ENCODE assay signal across 13 mouse cellular contexts in genomic region chr6:144834323-144835183, GRCm38 (mm10). TPM values are rescaled to one million over a fixed set of nuclear protein-coding genes. Genes with fewer than 3 reads are reported as not detected.
A peak's percentile ranks its signal among the peaks of the same experiment; 100 is the strongest.
DNase-seq lines count a peak whose midpoint lies in the region; ATAC-seq and TF ChIP-seq lines count a peak whose summit lies in the region.
"Had no signal": no experiment of that assay in that cellular context is flagged by ENCODE, and none has a peak within 500 bp of the region (broad histone marks: within the 10 kb centered on the region; RNA-seq: fewer than 3 reads in every experiment).

No protein-coding gene starts in this region.

- H3K27ac ChIP-seq in kidney, embryonic 14.5 days (ENCODE audit: low read depth, low read length), result no peak overlapping the region
- no peak overlapping the region for H3K27ac ChIP-seq in hindbrain, embryonic 11.5 days (ENCODE audit: low read depth, low read length)
- H3K27ac ChIP-seq in neural tube, embryonic 11.5 days (ENCODE audit: low read depth, low read length), result no peak overlapping the region
- H3K27ac ChIP-seq in heart, adult 2 months, result no peak overlapping the region
- H3K27ac ChIP-seq: heart, embryonic 13.5 days had no signal

- intact Hi-C loops in heart, adult 2 months (cut with DNase I), result no loop called here

- no peak for DNase-seq in kidney, adult 9 months
- peak; percentile 75 for DNase-seq in embryo, embryonic 10.5 days (ENCODE audit: low spot score)
- DNase-seq in hindbrain, embryonic 11.5 days (ENCODE audit: low spot score), result peak; percentile 61
- peak; percentile 70 for DNase-seq in neural tube, embryonic 11.5 days (ENCODE audit: low spot score)
- no peak for DNase-seq in cerebellum, postnatal 25 days
- DNase-seq in heart, adult 2 months, result no peak
- DNase-seq in yolk sac, embryonic 10.5 days (ENCODE audit: low spot score), result no peak
- DNase-seq: cerebellum, adult 9-10 months; forebrain, postnatal 0 days; lung, postnatal 36 days; thymus, postnatal 4 days had no signal

- H3K4me1 ChIP-seq in kidney, embryonic 14.5 days (ENCODE audit: control insufficient read depth, insufficient read depth, low read length), result no peaks in the 10 kb centered on the region
- no peaks in the 10 kb centered on the region for H3K4me1 ChIP-seq in hindbrain, embryonic 11.5 days (replicated peaks; ENCODE audit: control insufficient read depth, insufficient read depth, low read length)
- H3K4me1 ChIP-seq in neural tube, embryonic 11.5 days (ENCODE audit: control insufficient read depth, insufficient read depth, low read length), result no peaks in the 10 kb centered on the region
- no peaks in the 10 kb centered on the region for H3K4me1 ChIP-seq in heart, adult 2 months (ENCODE audit: control insufficient read depth, insufficient read depth, low read length)
- H3K4me1 ChIP-seq: heart, embryonic 13.5 days had no signal

- H3K79me2 ChIP-seq in heart, adult 2 months (replicated peaks; ENCODE audit: control insufficient read depth, insufficient read depth, low read length), result no peaks in the 10 kb centered on the region

- TF ChIP-seq POLR2A in heart, adult 2 months (IDR thresholded peaks at IDR 0.05; ENCODE audit: insufficient read depth, low read depth, low read length), result no peak

- H3K27me3 ChIP-seq in kidney, embryonic 14.5 days (ENCODE audit: control insufficient read depth, insufficient read depth, low read length), result no peaks in the 10 kb centered on the region
- no peaks in the 10 kb centered on the region for H3K27me3 ChIP-seq in hindbrain, embryonic 11.5 days (ENCODE audit: control insufficient read depth, insufficient read depth, low read length)
- no peaks in the 10 kb centered on the region for H3K27me3 ChIP-seq in neural tube, embryonic 11.5 days (ENCODE audit: control insufficient read depth, insufficient read depth, low read length)
- no peaks in the 10 kb centered on the region for H3K27me3 ChIP-seq in heart, adult 2 months (ENCODE audit: control insufficient read depth, insufficient read depth, low read length)
- H3K27me3 ChIP-seq: heart, embryonic 13.5 days had no signal

- whole genome bisulfite sequencing in kidney, embryonic 14.5 days, result 30% methylated on average over 19 of the region's 19 CpGs
- WGBS in hindbrain, embryonic 11.5 days, result 31% methylated on average over 19 of the region's 19 CpGs
- 24% methylated on average over 19 of the region's 19 CpGs for WGBS in neural tube, embryonic 11.5 days
- whole genome bisulfite sequencing in heart, adult 2 months, result 63% methylated on average over 19 of the region's 19 CpGs

- no peak overlapping the region for H3K4me3 ChIP-seq in kidney, embryonic 14.5 days (ENCODE audit: low read length)
- H3K4me3 ChIP-seq in hindbrain, embryonic 11.5 days (ENCODE audit: low read depth, low read length), result no peak overlapping the region
- no peak overlapping the region for H3K4me3 ChIP-seq in neural tube, embryonic 11.5 days (ENCODE audit: low read depth, low read length)
- H3K4me3 ChIP-seq in heart, adult 2 months, result no peak overlapping the region
- H3K4me3 ChIP-seq: heart, embryonic 13.5 days had no signal

- no peak for TF ChIP-seq CTCF in heart, adult 2 months (IDR thresholded peaks at IDR 0.05)

- no peaks in the 10 kb centered on the region for H3K9me3 ChIP-seq in kidney, embryonic 14.5 days (ENCODE audit: control insufficient read depth, low read length)
- no peaks in the 10 kb centered on the region for H3K9me3 ChIP-seq in hindbrain, embryonic 11.5 days (ENCODE audit: control insufficient read depth, low read length)
- no peaks in the 10 kb centered on the region for H3K9me3 ChIP-seq in neural tube, embryonic 11.5 days (ENCODE audit: control insufficient read depth, low read length)
- H3K9me3 ChIP-seq: heart, embryonic 13.5 days had no signal

- no peak; the same call in 1 of the 2 replicates for ATAC-seq in kidney, embryonic 14.5 days (ENCODE audit: low FRiP score, low TSS enrichment)
- ATAC-seq in hindbrain, embryonic 11.5 days (ENCODE audit: low FRiP score), result peak; percentile 77
- peak; percentile 48; the same call in 1 of the 2 replicates for ATAC-seq in neural tube, embryonic 11.5 days (ENCODE audit: insufficient read depth, low FRiP score, low TSS enrichment)
- ATAC-seq: forebrain, postnatal 0 days had no signal

- no peaks in the 10 kb centered on the region for H3K36me3 ChIP-seq in kidney, embryonic 14.5 days (ENCODE audit: control insufficient read depth, insufficient read depth, low read length)
- no peaks in the 10 kb centered on the region for H3K36me3 ChIP-seq in hindbrain, embryonic 11.5 days (ENCODE audit: control insufficient read depth, insufficient read depth, low read length)
- no peaks in the 10 kb centered on the region for H3K36me3 ChIP-seq in neural tube, embryonic 11.5 days (ENCODE audit: control insufficient read depth, insufficient read depth, low read length)
- no peaks in the 10 kb centered on the region for H3K36me3 ChIP-seq in heart, adult 2 months (ENCODE audit: control insufficient read depth, insufficient read depth, low read length)
- H3K36me3 ChIP-seq: heart, embryonic 13.5 days had no signal

- no peak overlapping the region for H3K9ac ChIP-seq in kidney, embryonic 14.5 days (ENCODE audit: low read depth, low read length)
- no peak overlapping the region for H3K9ac ChIP-seq in hindbrain, embryonic 11.5 days (ENCODE audit: low read depth, low read length)
- H3K9ac ChIP-seq in neural tube, embryonic 11.5 days (ENCODE audit: low read length), result no peak overlapping the region
- no peak overlapping the region for H3K9ac ChIP-seq in heart, adult 2 months (ENCODE audit: low read depth, low read length)
- H3K9ac ChIP-seq: forebrain, postnatal 0 days; heart, embryonic 13.5 days had no signal

- H3K4me2 ChIP-seq in kidney, embryonic 14.5 days (replicated peaks; ENCODE audit: low read depth, low read length), result peak overlapping the region; percentile 26
- peak overlapping the region; percentile 19; the same call in 1 of the 2 replicates for H3K4me2 ChIP-seq in hindbrain, embryonic 11.5 days (replicated peaks; ENCODE audit: low read depth, low read length)
- peak overlapping the region; percentile 5; the same call in 1 of the 2 replicates for H3K4me2 ChIP-seq in neural tube, embryonic 11.5 days (ENCODE audit: low read depth)
- H3K4me2 ChIP-seq: heart, embryonic 13.5 days had no signal

- TF ChIP-seq EP300 in heart, adult 2 months (IDR thresholded peaks at IDR 0.05; ENCODE audit: insufficient read depth, low read depth, low read length), result no peak

RNA-seq across cellular contexts. Expression of gene Sox5, which starts 52.8 kb away (rescaled TPM):
- 9.5 and 13.0 TPM in 2 replicates for polyA plus RNA-seq in kidney, embryonic 14.5 days (2014; fragmentation: Nextera tagmentation; extraction: Ambion mirVana)
- polyA plus RNA-seq in hindbrain, embryonic 11.5 days (2014; fragmentation: Nextera tagmentation; extraction: Ambion mirVana), result 27.1 and 35.0 TPM in 2 replicates
- 28.2 and 34.3 TPM in 2 replicates for polyA plus RNA-seq in neural tube, embryonic 11.5 days (2014; fragmentation: Nextera tagmentation; extraction: Ambion mirVana)
- 1 to 10 TPM; 2.4 to 3.4 TPM for total RNA-seq in heart, adult 2 months (2021)
- 1.7 and 2.1 TPM in 2 replicates for polyA plus RNA-seq in heart, adult 2 months (2012; rRNA removed)

Comparison
In these comparisons a context has a peak if more than half of its experiments do, and no peak if none do; other contexts are left out.
1. DNase-seq: peak in embryo, embryonic 10.5 days (single experiment), hindbrain, embryonic 11.5 days (single experiment) and neural tube, embryonic 11.5 days (single experiment); none in kidney, adult 9 months (single experiment), cerebellum, postnatal 25 days (0 of 2), heart, adult 2 months (0 of 2) and yolk sac, embryonic 10.5 days (single experiment).
2. Peak in every context shown above with its lines, with median percentiles within 50 percentile points of each other: H3K4me2 ChIP-seq.